Mouse (Mus musculus): ENCODE data around the gene Alpk1. TPM values are rescaled to one million over a fixed set of nuclear protein-coding genes. Genes with fewer than 3 reads are reported as not detected.

Gene Alpk1
- total RNA-seq, 4 experiments from 2014 or later: 2.2 to 2.7 (median 2.4) TPM

- DNase-seq (ENCODE audit: low spot score): no peak
Measured at GRCm38 (mm10) chr3:127743614-127744365, 36.5 kb downstream of the Alpk1 start.

GRCm38 (mm10) chr3:127741473-127741872, 38.9 kb downstream of the Alpk1 start:
- no peak for DNase-seq (ENCODE audit: low spot score)

GRCm38 (mm10) chr3:127737876-127738275, 42.5 kb downstream of the Alpk1 start:
- no peak for DNase-seq (ENCODE audit: low spot score)

- DNase-seq (ENCODE audit: low spot score): no peak
Measured at GRCm38 (mm10) chr3:127735395-127735794, 44.9 kb downstream of the Alpk1 start.

GRCm38 (mm10) chr3:127729513-127730137, 50.7 kb downstream of the Alpk1 start:
- DNase-seq (ENCODE audit: low spot score): no peak

GRCm38 (mm10) chr3:127728851-127729512, 51.3 kb downstream of the Alpk1 start:
- DNase-seq (ENCODE audit: low spot score): no peak

- no peak for DNase-seq (ENCODE audit: low spot score)
Measured at GRCm38 (mm10) chr3:127728046-127728445, 52.3 kb downstream of the Alpk1 start.

- DNase-seq (ENCODE audit: low spot score): no peak
Measured at GRCm38 (mm10) chr3:127720948-127721347, 59.4 kb downstream of the Alpk1 start.

GRCm38 (mm10) chr3:127720050-127720449, 60.3 kb downstream of the Alpk1 start:
- DNase-seq (ENCODE audit: low spot score): no peak

- DNase-seq (ENCODE audit: low spot score): no peak
Measured at GRCm38 (mm10) chr3:127719601-127720000, 60.7 kb downstream of the Alpk1 start.

GRCm38 (mm10) chr3:127716759-127717158, 63.6 kb downstream of the Alpk1 start:
- DNase-seq (ENCODE audit: low spot score): no peak

GRCm38 (mm10) chr3:127713112-127713511, 67.2 kb downstream of the Alpk1 start:
- DNase-seq (ENCODE audit: low spot score): no peak

- no peak for DNase-seq (ENCODE audit: low spot score)
Measured at GRCm38 (mm10) chr3:127711536-127711935, 68.8 kb downstream of the Alpk1 start.

GRCm38 (mm10) chr3:127707089-127707485, 73.2 kb downstream of the Alpk1 start:
- DNase-seq (ENCODE audit: low spot score): no peak

GRCm38 (mm10) chr3:127706445-127707088, 73.8 kb downstream of the Alpk1 start:
- DNase-seq (ENCODE audit: low spot score): no peak

GRCm38 (mm10) chr3:127705515-127706444, 74.5 kb downstream of the Alpk1 start:
- DNase-seq (ENCODE audit: low spot score): no peak

GRCm38 (mm10) chr3:127705139-127705514, 75.2 kb downstream of the Alpk1 start:
- no peak for DNase-seq (ENCODE audit: low spot score)

GRCm38 (mm10) chr3:127701196-127701825, 79.0 kb downstream of the Alpk1 start:
- DNase-seq (ENCODE audit: low spot score): no peak

GRCm38 (mm10) chr3:127698636-127699035, 81.7 kb downstream of the Alpk1 start:
- DNase-seq (ENCODE audit: low spot score): no peak

- DNase-seq (ENCODE audit: low spot score): no peak
Measured at GRCm38 (mm10) chr3:127696541-127696940, 83.8 kb downstream of the Alpk1 start.
